Mouse (Mus musculus) right cerebral cortex, postnatal 25 days (tissue): Measurements from ENCODE around the gene Ecm2.

Experiments used
- DNase-seq: peaks from one replicate; pipeline ENCODE4 v3.0.0; 2022

Ecm2 gene

DNA sequence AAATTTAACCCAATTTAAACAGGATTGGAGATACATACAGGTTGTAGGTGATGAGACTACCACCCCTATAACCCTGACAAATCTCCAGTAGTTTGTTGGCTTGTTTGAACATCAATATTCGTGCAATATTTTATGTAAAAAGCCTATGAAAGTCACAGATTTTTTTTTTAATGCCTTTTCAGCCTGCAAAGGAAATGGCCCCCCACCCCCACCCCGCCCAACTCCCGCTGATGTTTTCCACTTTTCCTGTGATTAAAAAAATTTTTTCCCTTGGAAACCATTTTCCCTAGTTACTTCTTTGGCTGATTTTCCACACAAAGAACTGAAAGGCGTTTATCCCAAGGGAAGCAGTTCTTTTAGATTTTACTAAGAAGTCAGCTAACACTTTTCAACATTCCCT lies at the start of gene Ecm2:
Gene Ecm2, plus strand, starts transcription at position 301 of the 400 bp plus-strand sequence.
- DNase-seq = no peak

DNA sequence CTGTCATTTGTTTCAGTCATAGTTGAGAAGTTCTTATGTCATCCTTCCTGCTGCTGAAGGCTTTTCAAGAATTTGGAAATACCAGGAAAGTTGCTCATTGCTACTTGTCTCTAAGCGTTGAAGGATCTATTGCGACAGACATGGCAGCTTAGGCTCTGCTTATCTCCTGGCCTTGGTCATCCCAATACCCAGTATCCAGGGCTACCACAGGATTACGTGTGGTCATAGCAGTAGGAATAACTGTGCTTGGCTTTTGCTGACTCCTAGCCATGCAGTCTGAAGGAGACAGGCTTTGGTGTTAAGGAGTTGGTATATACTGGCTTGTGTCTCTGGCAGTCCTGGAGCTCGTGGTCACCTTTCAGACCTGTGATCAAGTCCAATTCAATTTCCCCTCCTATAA lies 44.3 kb upstream of the Ecm2 start:
- no peak for DNase-seq

DNA sequence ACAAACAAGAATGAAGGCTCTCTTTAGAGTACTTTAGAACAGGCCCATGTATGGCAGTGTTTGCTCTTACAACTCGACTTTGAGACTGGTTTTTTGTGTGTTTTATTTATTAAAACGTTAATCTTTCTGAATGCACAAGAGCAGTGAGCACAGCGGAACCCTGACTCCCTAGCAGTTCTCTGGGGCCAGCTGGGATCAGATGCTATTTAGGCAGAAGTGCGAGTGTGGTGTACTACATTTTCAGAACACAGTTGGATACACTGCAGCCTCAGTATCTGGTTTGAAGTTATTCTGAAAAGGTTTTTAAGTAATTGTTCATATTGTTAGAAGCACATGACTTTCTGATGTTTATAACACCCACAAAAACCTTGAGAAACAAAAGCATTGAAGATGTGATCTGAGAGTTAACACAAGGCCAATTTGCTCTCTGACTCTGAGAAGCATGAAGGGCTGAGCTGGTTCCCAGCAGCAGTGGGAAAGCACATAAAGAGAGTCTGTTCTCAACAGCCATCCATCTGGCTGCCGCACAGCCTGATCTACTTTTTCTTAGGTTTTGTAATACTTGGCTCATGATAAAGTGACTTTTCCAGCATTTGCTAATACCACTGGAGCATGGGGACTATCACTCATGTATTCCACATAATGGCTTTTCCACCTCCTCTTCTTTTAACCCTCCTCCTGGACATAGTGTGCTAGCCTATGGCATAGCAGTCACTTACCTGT lies 43.8 kb upstream of the Ecm2 start:
- no peak for DNase-seq

DNA sequence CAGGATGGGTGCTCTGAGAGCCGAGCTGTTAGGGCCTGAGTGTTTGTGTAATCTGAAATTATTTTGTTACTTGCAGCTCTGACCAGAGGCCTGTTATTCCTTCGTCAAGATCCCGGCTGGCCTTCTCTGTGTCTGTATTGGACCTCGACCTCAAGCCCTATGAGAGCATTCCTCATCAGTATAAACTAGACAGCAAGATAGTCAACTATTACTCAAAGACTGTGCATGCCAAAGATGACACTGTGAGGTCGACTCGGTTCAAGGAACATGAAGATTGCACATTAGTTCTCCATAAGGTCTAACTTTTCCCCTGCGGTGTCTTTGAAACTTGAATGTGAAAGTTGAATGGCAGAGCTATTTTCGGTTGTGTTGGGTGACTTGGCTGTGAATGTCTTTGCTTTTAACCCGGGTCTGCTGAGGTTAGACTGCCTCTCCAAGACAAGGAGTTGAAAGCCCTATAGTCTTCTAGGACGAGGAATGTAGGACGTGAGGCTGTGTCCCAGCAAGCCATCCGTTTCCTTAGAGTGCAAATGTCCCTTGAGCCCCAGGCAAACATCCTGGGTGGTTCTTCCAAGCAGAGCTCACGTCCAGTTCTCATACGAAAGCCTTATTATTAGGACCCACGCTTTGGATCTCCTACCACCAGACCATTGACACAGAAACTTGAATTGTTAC lies 43.0 kb upstream of the Ecm2 start:
- DNase-seq = no peak

DNA sequence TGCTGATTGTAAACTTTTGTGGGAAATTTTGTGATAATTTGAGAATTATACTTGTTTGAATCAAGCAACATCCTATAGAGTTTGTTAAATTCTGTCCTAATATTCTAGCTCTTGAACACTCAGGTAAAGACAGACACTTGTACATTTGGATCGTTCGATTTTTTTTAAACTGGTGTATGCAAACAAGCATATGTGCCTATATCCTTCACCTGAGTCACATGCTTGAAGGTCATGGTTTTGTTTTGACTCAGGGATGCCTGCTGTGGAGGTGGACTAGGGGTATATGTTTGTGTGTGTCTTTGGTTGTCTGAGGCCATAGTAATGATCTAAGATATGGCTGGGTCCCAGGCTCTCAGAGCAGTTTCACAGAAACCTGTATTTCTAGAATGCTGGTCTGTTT lies 41.7 kb upstream of the Ecm2 start:
- DNase-seq = no peak

DNA sequence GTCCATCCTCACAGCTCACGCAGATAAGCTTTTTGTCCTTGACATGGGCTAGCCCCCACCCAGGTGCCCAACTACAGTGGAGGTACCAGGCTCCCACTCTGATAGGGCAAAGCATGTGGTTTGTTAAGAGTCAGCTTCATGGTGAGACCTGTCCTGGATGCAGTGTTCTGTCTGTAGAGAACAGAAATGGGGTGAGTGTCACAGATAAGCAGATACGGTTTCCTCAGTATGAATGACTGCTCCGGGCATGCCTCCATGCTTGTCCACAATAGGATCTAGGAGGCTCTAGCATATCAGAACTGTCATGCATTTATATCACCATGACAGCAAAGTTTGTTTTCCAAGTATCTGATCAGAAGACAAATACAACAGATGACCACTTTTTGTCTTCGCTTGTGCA lies 38.7 kb upstream of the Ecm2 start:
- DNase-seq = no peak

DNA sequence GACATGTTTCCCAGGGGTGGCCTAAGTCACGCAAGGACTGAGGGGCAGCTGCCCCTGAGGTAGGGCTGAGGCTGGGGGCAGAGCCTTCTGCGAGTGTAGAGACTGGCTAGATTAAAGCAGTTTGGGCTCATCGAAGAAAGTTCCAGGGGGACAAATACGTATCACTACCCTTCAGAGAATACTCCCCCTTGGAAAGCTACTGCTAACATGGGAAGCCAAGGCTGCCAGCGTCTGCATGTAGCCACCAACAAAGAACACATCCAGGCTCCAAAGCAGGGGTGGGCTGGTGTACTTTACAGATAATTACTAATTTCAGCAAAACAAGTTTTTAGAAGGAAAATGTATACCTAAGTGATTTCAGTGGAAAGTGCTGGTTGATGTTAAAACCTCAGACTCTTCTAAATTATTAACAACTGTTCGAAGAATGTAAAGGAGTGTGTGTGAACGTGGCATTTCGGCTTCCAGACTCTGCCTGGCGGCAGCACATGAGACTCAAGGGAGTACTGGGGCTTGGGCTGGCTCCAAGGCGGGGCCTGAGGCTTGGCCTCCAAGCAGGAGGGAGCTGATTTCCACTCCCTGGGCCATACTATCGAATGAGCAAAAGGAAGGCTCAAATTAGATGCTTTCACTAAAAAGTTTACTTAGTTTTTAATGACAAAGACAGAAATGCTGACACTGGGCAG lies 38.1 kb upstream of the Ecm2 start:
- no peak for DNase-seq

DNA sequence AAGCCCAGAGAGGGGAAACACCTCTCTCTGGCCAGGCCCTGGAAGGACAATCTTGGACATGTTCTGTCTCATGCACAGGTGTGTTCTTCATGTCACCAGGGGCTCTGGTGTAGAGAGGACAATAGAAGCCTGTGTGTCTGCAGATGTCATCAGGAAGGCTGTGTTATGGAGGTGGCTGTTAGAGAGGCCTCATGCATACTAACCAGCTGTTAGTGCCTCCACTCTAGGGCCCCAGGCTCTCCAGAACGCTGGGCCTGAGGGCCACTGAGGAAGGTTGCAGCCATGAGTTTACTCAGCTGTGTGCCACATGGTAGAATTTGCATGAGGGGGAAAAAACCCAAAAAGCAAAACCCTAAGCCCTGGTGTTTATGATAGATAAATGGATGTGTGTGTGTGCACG lies 37.0 kb upstream of the Ecm2 start:
- no peak for DNase-seq

DNA sequence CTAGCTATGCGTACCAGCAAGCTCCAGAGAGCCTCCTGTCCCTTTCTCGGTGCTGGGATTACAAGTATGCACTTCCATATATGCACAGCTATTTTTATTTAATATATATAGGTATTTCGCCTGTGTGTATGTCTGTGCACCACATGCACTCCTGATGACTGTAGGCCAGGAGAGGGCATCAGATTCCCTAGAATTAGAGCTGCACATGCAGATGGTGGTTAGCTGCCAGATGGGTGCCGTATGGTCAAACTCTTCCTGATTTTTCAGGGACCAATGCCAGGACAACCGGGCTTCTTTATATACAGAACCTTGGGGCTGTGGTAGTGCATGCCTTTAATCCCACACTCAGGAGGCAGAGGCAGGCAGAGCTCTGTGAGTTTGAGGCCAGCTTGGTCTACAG lies 35.6 kb upstream of the Ecm2 start:
- no peak for DNase-seq

DNA sequence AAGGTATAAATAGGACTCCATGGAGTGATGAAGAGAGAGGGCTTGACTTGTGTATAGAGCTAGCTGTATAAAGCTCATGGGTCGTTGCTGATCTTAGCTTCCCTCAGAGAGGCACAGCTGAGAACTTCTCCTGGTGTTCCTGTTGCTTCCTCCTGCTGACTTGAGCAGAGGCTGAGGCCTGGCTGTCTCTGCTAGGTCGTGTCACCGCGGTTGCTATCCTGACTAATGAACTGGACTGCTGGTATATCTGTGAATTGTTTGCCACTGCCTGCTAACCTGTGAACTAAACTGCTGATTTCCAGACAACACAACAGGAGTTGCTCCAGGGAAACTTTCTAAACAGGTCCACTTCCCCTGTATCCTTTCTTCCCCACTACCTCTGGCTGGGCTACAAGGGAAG lies 34.3 kb upstream of the Ecm2 start:
- DNase-seq = no peak

DNA sequence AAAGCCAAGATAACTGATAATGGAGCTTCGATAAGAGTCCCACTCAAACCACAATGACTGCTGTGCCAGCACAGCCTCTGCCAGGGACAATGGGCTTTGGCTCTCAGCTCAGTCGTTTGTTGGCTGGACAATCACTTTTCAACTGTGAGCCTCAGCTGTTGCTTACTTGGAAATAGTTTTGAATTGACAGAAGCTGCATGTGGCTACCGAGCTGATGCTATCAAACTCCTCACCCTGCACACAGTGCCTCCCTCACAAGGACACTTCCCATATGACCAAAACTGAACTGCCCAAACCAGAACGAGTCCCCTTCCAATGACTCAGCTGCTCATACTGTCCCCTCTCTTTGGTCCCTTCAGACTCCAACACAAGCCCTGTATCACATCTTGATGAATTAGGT lies 33.8 kb upstream of the Ecm2 start:
- no peak for DNase-seq

DNA sequence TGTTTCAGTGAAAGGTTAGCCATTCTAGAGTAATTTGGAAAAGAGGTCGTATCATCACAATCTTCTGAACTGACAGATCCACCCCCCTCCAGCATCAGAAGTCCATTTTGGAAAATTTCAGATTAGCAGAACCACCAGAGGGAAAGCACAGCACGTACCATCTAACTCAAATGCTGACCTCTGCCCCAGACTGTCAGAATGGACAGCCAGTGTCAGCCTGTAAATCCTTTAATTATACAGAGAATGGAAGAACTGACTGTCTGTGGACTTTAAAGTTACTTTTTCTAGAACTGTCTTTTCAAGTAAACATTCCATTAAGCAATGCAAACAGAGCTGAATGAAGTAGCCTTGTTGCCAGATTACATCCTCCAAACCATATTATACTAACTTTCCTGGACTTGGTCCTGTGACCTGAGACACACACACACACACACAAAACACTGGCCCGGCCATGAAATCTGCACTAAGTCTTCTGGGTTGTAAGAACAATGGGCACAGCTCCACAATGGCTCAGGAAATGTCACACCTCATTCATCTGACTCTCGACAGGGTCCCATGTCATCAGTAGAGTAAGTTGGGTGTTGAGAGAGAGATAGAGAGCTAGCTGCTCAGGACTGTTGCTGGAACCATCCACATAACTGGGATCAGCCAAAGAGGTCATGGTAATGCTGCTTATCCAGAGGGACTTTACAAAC lies 32.5 kb upstream of the Ecm2 start:
- no peak for DNase-seq

DNA sequence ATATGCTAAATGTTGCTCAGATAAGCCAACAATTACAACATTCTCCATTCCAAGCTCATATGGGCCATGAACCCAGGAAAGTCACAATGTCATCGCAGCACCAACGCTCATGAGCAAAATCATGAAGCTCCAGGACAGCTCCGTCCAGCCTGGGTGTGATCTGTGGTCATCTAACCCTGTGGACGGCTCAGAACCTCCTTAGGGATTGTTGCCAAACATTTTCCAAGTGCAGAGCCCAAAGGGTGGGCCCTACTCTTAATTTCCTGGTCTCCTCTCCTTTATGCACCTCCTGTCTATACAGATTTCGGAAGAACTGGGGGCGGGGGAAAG lies 32.0 kb upstream of the Ecm2 start:
- DNase-seq = no peak

DNA sequence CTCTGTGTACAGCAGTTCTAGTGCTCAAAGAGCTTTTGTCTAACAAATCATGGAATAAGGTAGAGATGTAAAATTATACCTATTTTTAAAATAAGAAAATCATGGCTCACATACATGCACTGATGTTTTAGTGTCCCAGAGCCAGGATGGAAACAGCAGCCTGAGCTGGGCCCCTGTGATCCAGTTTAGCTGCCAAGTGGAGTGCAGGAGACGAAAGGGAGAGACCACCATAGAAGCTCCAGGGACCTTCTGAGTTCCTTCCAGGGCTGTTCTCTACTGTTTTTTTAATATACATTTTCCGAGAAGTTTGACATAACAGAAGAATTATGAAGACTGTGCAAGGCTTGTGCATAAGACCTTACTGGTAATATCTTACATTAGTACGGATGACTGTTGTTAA lies 26.7 kb upstream of the Ecm2 start:
- DNase-seq = no peak

DNA sequence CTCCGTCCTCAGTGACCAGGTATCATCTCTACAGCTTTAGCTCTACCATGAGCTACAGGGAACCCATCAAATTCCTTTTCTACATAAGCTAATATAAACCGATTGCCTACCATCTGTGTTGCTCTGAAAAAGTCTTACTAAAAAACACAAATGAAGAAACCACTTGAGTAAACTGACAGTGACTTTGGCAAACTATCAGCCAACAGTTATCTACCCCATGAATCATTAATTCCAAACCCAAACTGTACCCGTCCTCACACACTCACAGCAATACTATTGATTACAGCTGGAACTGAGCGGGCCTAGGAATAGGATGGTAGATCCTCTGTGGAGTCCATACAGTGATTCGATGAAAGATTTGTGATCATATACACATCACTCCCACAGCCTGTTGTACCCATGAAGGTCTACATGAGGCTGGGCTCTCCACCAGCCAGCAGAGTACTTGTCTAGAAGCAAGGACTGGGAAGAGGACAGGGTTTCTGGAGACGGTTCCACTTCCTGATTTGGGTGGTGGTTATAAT lies 25.7 kb upstream of the Ecm2 start:
- DNase-seq = no peak

DNA sequence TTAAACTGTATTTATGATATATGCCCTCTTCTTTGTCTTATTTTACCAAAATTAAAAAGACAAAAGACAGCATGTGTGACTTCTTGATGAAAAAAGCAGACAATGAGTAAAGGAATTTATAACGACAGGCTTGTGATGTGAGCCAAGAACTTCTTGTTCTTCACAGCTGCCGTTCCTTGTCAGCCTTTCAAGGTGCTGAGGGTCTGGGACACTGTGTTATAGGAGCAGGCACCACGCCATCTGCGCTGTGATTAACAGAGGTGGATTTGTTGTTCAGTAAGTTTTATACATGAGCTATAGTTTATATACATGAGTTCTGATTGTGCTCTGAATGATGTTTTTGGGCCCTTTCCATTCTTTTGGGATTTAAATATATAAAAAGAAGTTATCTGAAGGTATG lies 25.2 kb upstream of the Ecm2 start:
- DNase-seq = no peak

DNA sequence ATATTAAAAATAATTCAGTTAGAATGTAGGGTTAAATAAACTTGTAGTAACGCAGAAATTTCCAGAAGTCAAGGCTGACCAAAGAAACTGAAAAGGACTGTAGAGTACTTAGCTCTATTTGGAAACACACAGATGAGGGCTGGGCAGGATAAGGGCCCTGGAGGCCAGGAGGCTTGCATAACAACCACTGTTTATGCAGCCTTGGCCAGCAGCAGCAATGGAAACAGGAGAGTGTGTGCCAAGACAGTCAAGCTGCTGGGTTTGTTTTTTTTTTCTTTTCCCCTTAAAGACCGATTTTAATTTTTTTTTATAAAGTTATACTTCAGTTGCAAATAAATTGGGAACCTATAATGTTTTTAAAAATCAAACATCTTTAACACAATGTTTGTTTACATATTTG lies 24.6 kb upstream of the Ecm2 start:
- no peak for DNase-seq

DNA sequence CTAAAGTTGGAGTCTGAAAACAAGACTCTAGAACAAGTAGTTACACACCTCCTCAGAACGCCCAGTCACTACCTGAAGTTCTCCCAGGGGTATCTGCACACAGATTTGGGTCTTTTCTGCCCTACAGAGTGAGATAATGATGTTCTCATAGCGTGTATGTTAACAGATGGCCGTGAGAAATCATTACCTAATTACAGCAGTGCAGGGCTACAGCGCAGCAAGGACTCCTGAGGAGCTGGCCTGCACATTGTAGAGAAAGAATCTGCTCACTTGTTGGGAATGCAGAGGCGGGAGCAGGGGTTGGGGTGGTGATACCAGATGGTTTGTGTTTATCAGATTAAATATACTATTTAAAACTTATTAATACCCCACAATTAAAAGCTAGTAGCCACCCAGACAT lies 24.1 kb upstream of the Ecm2 start:
- no peak for DNase-seq

DNA sequence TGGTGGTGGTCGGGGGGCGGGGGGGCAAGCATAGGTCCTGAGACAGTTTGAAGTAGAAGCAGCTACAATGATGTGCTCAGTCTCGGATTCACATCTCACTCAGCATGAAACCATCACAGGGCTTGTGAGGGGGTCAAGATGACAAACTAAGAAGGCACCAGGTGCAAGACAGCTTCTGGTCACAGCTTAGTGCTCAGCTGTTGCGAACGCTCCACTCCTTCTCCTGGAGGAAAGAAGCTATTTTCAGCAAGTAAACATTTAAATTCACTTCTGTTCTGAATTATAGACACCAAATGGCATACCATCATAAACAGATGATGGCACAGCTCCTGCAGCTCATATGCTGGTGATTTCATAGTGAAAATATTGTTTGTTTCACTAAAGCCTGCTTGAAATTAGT lies 19.2 kb upstream of the Ecm2 start:
- DNase-seq = no peak

DNA sequence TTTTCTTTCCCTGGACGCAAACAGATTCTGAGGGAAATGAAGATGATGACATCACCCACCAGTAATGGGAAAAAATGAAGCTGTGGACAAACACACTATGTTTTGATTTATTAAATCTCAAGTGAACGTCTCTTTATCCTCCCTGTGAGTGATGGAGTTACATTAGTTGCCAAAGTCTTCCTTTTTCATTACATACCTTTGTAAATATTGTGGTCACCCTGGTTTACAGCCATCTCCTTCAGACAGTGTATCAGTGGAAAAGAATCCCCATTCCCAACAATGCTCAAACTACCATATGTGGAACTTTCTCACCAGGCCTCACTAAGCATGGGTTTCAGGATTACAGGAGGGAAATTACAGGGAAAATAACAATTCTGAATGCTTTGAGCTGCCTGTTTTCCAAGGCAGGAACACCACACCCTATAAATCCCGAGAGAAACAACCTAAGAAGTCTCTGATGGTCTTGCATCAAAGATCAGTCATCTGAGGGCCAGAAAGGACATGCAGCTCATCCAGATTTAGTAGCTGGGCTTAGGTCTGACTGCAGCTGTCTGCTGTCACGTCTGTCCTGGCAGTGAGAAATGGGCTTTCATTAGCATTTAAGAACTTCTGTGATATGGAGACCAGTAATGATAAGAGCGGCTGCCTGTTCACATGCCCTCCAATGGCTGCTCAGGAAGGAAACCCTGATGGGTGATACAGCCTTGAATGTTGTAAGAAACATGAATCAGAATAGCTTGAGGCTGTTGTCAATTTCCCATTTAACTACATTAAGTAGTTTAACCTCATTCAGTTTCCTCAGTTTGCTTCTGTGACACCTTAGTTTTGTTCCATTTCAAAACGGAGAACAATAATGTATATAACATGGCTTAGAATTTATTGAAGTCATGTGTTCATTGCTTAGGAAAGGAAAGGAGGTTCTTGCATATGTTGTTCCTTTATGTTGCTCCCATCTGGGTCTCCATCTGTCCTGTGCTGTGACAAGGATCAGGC lies 11.9 kb upstream of the Ecm2 start, which contains the start of gene Tes3-ps:
Gene Tes3-ps, plus strand, starts transcription at position 943 of the 993 bp plus-strand sequence.
- no peak for DNase-seq

DNA sequence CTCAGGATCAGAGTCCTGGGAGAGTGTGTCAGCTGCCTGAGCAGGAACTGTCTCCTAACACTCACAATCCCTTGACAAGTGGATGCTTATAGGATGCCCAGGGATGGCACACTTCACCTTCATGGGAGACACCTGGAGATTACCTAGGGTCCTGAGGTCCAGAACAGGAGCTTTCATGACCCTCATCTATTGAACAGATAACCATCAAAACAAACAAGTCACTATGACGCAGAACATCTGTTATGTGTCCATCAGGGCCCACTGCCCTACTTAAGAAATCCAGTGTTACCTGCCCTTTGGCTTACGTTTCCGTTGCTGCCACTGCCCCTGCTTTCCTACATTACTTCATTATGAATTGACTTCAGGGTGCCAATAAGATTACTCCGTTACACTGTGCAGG lies 1.2 kb downstream of the Ecm2 start:
- no peak for DNase-seq

DNA sequence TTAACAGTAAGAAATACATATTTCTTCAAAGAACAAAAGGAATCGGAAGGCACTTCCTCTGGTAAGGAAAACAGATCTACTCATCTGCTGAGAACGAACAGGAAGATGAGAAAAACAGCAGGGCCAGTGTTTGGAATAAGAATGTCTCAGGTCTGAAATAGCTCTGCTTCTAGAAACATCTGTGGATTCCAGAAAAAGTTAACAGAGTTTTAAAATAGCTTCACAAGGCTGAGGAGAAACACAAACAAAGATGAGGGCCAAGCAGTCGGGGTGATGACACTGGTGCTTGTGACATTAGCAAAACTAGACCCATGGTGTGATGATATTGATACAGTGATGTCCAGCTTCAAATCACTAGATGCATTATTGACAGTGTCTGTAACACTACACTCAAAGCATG lies 2.6 kb downstream of the Ecm2 start:
- DNase-seq = no peak
